Mouse (Mus musculus): ENCODE measurements around the gene Col6a3.

The Col6a3 gene

DNA sequence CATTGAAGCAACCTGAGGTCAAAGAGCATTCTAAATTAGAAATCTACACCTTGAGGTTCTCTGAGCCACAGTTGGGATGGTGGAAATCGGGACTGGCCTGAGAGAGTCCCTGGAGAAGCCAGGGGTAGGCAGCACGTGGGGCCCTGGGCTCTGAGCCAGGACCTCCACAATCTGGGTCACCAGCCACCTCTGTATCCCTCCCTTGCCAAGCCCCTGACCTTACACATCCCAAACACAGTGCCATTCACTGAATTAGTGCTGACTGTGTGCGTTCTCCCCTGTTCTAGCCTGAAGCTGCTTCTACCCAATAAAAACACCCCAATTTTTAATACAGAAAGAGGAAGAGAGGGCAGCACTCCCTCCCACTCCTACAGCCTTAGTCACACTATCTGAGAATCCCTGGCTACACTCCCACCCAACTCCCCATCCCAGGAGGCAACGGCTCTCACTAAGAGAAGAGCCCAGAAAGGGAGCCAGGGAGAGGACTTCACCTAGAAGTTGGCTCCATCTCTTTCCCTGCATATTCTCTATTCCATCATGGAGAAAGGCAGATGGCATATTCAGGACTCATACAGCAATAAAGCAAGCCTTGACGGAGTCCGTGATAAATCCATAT is 46.4 kb downstream of the Col6a3 start:
- no peak for DNase-seq (ENCODE audit: low read depth, low spot score)

DNA sequence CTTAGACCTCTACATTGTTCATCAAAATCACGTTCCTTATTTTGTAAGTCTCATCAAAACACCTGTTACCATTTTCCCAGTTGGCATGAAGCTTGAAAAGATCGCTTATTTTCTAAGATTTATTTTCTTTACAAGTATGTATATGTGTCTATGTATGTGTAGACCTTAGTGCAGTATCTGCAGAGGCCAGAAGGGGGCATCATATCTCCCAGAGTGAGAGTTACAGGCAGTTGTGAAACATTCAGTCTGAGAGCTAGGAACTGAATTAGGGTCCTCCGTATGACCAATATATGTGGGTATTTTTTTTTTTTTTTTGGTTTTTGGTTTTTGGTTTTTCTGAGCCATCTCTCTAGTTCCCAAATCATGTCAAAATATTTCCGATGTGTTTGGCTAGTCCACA is 50.4 kb downstream of the Col6a3 start:
- no peak for DNase-seq (ENCODE audit: low read depth, low spot score)

DNA sequence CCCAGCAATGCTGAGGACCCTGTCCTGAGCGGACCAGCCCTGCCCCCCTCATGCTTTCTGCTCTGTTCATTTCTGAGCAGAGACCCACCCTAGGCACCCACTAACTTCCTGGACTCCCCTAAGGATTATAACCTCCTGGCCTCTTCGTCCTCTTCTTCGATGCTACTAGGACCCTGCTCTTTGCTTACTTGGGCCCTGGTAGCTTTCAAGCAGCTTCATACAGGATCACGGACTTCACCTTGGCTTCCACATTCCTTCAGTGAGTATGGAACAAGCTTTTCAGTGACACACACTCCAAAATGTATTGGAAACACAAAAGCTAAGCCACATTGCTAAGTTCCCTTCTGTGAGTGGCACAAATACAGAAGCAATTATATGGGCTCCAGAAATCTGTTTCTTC is 52.8 kb downstream of the Col6a3 start:
- no peak for DNase-seq (ENCODE audit: low read depth, low spot score)

DNA sequence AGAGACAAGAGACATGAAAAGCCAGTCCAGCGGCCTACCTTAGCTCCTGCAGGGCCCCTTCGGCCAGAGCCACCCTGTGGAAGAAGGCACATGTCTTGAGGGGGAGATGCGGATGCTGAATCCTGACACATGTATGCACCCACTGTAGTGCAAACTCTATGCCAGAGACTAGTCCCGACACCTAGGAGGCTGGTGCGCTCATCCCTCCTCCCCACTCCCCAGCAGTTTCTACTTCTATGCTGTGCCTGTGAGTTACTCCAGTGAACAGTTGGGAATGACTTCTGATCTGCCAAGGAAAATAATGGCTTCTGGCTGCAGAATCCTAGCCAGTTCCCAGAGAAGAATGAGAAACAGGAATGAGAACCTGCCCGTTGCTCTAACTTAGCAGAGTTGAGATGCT is 54.3 kb downstream of the Col6a3 start:
- no peak for DNase-seq (ENCODE audit: low read depth, low spot score)

DNA sequence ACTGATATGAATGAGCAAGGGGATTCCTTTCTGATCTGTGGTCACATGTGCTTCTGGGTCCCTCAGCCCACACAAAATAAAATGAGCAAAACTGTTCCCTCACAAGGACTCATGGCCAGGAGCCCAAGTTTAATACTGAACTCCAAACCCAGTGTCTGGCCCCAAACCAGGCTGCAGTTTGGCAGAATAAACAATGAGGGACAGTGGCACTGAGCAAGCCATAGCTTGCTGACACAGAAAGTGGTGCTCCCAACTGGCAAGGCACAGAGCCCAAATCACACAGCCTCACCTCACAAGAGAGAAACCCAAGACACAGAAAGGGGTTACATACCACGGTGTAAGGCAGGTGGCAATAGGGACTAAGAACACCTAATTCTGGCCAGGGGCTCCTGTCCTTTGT is 63.3 kb downstream of the Col6a3 start:
- no peak for DNase-seq (ENCODE audit: low read depth, low spot score)

DNA sequence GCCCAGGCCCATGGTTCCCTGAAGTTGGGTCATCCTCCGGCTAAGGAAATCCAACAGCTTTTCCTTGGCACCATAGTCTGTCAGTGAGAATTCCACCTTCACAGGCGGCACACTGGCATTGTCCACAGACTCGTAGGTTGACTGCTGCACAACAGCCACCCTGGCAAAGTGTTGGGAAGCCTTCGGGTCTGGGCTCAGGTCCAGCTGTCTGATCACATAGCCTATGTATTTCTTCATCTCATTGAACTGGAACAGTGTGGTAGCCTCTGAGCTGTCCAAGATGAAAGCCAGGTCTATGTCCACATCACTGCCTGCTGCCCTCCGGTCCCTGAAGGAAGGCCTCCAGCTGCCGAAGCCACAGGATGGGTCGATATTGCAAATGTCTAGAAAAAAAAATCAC is 64.7 kb downstream of the Col6a3 start:
- DNase-seq (ENCODE audit: low read depth, low spot score): no peak

DNA sequence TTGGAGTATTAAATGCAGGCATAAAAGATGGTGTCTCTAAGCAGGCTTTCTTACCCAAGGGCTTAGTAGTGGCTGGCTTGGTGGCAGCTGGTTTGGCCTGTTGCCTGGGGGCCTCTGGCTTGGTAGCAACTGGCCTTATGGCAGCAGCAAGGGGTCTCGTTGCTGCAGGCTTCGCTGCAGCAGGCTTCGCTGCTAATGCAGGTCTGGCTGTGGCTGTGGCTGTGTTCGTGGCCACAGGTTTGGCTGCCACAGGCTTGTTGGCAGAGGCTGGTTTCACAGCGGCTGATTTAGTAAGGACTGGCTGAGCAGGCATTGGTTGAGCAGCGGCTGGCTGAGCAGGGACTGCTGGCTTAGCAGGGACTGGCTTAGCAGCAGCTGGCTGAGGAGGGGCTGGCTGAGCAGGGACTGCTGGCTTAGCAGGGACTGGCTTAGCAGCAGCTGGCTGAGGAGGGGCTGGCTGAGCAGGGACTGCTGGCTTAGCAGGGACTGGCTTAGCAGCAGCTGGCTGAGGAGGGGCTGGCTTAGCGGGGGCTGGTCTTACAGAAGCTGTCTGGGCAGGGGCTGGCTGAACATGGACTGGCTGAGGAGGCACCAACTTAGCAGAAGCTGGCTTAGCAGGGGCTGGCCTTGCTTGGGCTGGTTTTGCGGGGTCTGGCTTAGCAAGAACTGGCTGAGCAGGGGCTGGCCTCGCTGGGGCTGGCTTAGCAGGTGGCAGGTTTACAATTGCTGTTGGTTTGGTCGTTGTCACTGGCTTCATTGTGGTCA is 68.1 kb downstream of the Col6a3 start:
- DNase-seq (ENCODE audit: low read depth, low spot score): no peak

DNA sequence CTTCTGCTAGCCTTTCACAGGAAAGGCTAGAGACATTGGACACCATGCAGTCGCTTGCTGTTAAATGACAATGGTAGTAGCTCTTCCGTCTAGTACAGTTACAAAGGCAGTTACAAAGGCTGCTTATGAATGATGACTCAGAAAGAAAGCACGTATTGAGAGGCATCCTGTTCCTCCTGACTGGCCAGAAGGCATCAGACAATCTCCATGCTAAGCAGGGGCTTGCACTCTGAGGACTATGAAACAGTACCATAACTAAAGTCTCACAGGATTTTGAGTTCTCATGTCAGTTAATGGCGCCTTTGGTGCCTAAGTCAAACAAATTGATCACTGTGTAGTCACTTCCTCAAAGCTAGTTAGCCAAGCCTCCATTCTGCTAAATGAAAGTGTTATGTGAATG is 72.6 kb downstream of the Col6a3 start:
- no peak for DNase-seq (ENCODE audit: low read depth, low spot score)

DNA sequence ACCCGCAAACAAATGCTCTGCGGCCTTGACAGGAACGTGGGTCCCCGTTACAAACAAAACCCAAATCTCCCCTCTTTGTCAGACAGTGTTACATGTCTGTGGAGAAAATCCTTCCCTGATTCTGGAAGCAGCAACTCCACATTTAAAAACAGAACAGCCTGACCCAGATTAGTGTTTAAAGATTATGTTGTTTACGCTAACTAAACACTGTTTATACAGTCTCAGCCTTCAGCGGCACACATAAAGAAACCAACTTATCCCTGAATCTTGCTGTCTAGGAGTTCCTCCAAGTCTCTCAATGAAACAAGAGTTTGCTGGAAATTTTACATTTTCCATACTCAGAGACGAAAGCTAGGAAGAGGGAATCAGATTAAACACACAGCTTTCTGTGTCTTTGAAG is 73.7 kb downstream of the Col6a3 start:
- no peak for DNase-seq (ENCODE audit: low read depth, low spot score)

DNA sequence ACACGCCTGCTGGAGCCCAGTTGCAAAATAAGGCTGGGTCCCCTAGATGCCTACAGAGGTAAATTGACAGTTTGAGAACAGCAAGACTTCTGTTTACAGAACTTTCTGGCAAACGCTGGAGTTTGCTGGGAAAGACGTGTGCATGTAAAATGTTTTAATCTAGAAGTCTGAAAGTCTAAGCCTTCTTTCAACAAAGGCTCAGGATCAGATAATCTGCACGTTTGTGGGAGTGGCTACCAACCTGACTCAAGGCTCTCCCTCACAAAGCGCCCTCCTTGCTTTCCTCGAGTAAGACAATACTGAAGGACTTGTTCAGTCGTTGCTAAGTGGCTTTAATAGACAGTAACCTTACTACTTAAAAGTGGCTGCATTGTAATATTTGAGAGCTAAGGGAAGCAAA is 74.5 kb downstream of the Col6a3 start:
- DNase-seq (ENCODE audit: low read depth, low spot score): no peak

DNA sequence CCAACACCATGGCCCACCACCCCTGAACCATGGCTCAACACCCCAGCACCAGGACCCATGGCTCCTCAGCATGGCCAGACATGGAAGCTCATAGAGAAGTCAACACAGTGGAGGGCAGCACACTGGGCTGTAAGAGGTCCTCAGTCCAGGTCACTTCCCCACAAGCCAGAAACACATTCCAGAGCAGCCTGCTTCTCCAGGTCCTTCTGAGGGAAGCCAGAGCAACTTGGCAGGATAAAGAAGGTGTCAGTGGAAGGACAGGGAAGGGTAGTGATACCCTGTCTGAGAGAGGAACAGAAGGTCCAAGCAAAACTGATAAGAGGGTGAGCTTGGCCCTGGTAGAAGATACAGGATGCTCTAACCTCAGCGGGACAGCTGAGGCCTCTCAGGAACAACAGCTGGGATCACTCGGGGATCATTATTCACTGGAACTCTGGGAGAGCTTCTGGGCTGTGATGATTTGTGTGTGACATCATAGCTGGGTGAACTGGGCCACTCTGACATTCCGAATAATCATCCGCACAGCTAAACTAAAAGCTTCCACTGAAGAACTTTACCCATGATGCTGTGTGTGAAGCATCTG is 85.6 kb downstream of the Col6a3 start:
- DNase-seq (ENCODE audit: low read depth, low spot score): no peak

DNA sequence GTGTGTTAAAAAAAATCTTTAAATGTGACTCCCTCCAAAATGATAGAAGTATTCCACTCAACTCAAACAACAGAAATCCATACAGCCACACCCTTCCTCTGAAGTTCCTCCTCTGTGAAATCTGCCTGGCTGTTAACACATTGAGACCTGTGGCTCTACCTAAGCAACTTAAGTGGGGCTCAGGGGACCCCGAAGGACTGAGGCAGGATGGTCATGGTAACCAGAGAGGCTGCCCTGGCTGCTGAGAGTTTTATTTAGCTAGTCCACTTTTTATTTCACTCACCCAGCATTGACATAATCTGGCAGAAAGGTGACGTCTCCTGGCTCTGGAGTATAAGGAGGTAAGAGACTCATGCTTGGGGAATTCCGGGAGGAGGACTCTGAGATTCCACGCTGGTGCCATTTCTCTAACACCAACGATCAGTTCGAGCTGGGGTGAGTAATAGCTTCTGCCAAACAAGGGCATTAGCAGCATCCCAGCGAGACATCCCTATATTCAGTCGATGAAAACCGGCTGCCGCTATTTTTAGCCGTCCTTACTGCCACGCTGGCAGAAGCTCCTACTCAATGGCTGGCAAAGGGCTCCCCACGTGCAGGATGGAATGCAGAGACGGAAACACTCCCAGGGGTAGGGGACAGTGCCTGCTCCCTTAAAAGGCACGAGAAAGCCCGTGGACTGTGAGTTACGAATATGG is 89.8 kb downstream of the Col6a3 start:
- DNase-seq (ENCODE audit: low read depth, low spot score): no peak

DNA sequence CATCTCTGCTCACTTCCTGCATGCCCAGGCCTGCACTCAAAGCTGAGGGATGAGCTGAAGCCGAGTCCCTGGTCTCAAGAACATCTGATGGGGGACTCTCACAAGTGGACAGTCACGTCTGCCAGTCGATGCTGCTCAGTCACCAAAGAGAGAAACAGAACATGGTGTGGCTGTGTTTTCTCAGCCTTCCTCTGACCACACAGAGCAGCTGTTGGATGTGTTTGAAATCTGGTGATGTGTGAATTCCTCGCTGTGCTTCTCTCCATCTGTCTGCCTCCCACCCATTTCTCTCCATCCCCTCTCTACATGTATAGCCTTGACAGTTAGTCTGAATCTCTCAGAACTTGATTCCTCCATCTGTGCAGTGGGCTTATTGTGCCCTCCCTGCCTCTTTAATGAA is 92.5 kb downstream of the Col6a3 start:
- DNase-seq (ENCODE audit: low read depth, low spot score): no peak

DNA sequence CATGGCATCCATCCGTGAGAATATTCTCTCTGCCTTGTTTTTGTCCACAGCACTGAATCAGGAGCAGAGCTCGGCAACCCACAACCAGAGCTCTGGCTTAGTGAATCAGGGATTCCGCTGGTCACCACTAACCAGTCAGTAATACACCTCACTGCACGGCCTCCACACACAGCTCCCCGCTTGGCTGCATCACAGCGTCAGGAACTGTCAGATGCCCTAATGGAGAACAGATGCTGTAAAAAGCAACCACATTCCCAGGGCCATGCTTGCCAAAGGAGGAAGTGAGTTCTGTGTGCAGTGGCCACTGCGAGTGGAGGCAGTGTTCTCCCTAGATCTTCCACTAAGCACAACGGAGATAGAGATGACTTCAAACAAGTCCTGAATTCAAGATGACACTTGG is 93.6 kb downstream of the Col6a3 start:
- no peak for DNase-seq (ENCODE audit: low read depth, low spot score)

DNA sequence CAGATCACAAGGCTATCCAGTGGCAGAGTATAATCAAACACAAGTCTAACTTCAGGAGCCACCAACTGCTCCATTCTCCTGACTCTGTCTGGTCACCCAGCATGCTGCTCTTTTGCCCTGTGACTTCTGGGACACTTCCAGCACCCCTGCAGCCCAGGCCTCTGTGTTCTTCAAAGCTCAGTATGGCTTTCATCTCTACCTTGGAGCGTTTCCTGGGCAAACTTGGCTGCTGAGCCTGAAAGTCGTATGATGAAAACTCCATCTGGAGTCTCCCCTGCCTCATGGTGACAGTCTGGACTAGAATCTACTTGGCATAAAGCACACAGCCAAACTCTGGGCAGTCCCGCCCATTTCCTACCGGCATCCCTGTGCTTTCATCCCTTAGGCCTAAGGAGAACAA is 95.2 kb downstream of the Col6a3 start:
- no peak for DNase-seq (ENCODE audit: low read depth, low spot score)

DNA sequence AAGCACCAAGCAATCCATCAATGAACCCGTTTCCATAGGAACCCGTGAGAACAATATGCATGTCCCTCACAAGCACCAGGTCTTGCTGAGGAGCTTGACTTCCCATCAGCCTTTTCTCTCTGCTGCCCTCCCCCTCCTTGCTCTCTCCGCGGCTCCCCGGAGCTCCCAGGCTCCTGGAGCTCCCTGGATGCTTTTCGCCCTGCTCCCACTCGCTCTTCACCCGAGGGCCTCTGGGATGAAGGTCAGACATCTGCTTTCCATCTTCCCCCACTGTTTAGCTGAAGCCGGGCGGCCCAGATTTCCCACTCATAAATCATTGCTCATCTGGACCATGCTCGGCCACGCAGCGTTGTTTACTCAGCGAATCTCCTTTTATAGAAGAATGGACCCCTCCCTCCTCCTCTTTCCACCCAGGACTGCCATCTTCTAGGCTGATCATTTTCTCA is 99.8 kb downstream of the Col6a3 start:
- DNase-seq (ENCODE audit: low read depth, low spot score): peak; percentile 60

DNA sequence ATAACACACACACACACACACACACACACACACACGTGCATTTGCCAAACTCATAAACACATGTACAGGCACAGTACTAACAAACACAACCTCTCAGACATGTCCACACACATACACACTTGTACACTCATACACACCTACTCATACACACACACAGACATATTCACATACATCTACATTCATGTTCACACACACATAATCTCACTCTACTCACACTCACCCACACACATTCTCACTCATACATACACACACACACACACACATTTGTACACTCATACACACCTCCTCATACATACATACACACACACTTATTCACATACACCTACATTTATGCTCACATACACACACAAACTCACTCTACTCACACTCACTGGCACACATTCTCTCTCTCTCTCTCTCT is 100.3 kb downstream of the Col6a3 start:
- DNase-seq (ENCODE audit: low read depth, low spot score): no peak

DNA sequence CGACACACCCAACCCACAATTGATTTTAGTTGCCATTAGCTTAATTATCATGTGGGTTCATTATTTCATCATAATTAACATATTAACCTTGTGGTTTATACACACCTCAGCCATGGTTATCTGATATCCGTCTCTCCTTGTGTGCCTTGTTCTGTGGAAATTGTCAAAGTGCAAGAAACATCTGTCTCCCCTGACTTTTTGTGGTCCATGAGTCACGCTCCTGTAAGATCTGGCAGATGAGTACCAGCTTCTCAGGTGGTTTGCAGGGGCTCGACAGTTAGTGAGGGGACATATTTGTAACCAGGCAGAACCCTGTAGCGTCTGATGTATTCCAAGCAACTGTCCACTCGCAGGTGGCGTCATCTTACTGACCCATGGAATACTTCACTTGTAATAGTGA is 101.1 kb downstream of the Col6a3 start:
- no peak for DNase-seq (ENCODE audit: low read depth, low spot score)

DNA sequence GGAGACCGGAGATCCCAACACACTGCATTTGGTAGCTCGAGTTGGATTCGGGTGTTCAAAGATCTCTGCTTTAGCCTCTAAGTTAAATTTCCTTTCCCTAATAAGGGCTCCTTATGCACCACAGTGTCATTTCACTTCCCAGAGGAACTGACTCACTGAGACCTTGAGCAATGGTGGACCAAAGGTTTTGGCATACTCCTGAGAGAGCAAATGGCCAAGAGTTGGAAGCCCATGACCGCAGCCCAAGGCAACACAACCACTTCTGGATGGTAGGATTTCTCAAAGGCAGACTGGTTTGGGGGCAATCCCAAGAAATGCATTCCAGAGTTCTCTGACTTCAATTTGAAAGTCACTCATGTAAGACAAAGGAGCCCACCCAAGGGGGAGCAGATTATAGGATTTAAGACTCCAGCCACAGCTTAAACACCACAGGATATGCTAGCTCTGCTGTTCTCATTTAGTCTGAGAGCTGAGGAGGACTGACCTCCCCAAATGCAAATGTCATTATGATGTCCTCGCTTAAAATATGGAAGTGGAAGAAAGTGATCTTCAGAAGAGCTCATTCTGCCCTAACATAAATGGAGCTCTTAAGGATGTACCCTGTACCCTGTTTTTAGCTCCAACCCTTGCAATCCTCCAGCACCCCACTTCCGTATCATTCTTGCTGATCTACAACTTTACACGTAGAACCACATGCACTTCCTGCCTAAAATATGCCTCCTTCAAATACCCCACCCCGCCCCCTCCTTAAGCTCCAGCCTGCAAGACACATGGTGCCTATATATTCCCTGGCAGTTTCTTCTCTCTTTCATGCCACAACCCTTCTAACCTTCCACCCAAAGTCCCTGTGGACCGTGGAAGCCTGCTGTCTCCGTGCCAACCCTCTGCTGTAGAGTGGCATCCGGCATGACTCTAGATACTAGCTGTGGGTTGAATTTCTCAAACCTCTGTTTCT is 103.3 kb downstream of the Col6a3 start:
- DNase-seq (ENCODE audit: low read depth, low spot score): no peak

DNA sequence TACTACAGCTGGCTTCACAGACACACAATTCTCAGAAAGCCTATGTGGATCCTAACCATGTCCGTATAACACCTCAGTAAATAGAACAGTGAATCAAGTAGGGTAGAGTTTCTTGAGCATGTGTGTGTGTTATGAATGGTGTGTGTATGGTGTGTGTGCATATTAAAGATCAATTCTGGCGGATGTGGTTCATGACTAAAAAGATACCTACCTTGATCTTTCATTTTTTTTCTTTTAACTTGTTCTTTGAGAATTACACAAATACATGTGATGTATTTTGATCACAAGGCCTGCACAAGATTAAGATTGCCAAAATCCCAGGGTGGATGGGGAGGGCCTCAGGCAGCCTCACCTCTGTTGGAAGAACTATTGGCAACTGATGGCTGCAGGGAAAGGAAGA is 104.9 kb downstream of the Col6a3 start:
- no peak for DNase-seq (ENCODE audit: low read depth, low spot score)

DNA sequence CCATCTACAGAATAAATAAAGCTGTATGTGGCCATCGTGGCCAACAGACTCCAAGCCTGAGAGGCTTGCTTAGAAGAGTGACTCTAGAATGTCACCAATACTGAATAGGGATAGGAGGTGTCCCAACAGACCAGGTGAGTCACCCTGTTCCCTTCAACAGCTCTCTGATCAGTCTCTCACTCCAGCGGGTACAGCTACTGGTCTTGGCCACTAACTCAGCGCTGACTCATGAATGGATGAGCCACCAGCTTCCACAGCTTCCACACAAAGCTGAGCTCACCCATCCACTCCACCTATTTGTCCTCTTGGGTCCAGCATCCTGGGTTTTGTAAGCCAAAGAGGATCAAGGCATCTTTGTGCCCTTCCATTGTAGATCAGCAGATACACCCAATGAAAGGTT is 114.3 kb downstream of the Col6a3 start:
- no peak for DNase-seq (ENCODE audit: low read depth, low spot score)

DNA sequence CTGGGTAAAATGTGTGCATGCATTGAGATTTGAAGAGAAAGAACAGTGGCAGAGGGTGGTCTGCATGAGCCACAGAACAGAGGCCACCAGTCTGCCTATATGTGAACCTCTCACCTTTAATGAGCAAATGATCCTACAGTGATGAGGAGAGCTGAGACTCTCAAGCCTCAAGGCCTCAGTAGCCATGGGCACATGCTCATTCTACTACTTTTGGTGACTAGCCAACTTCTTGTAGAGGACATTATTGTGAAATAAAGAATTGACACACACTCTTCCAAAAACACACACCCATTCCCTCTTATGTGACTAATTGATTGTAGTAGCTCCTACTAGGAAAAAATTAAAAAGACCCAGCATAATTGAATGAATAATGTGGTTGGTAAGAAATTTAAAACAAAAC is 120.0 kb downstream of the Col6a3 start:
- DNase-seq (ENCODE audit: low read depth, low spot score): no peak
